Mouse (Mus musculus) lung, embryonic 14.5 days (tissue): ENCODE data around the gene Slc35b2. TPM values are rescaled to one million over a fixed set of nuclear protein-coding genes. Genes with fewer than 3 reads are reported as not detected.

Experiments used
- ATAC-seq: fragments of 200-750 bp; cut with Nextera tagmentation; 2 replicates; pipeline ENCODE4 v1.8.0; 2017; ENCODE audit warnings: mild to moderate bottlenecking, moderate TSS enrichment, moderate library complexity; ENCODE audit not compliant: insufficient read depth
- DNase-seq: peaks from one replicate; pipeline ENCODE4 v3.0.0-alpha.2; 2015
- H3K27ac ChIP-seq: fragments of 300-500 bp; sonication (generic); 2 replicates; pipeline ENCODE4 v1.5.1; 2014; ENCODE audit warnings: low read depth, mild to moderate bottlenecking, moderate library complexity
- H3K27me3 ChIP-seq: fragments of 300-500 bp; sonication (generic); 2 replicates; pipeline ENCODE4 v1.6.1; 2014; ENCODE audit warnings: low read length, control low read depth; ENCODE audit not compliant: insufficient read depth
- H3K36me3 ChIP-seq: fragments of 300-500 bp; sonication (generic); 2 replicates; pipeline ENCODE4 v1.6.1; 2014; ENCODE audit warnings: control low read depth; ENCODE audit not compliant: insufficient read depth
- H3K4me1 ChIP-seq: fragments of 300-500 bp; sonication (generic); 2 replicates; pipeline ENCODE4 v1.6.1; 2014; ENCODE audit warnings: antibody characterized with exemption, control low read depth; ENCODE audit not compliant: insufficient read depth
- H3K4me2 ChIP-seq: fragments of 300-500 bp; sonication (generic); 2 replicates; pipeline ENCODE4 v1.6.1; 2014; ENCODE audit warnings: mild to moderate bottlenecking
- H3K4me3 ChIP-seq: fragments of 300-500 bp; sonication (generic); 2 replicates; pipeline ENCODE4 v1.5.1; 2014; ENCODE audit warnings: low read depth, low read length
- H3K9ac ChIP-seq: fragments of 300-500 bp; sonication (generic); 2 replicates; pipeline ENCODE4 v1.6.1; 2014
- H3K9me3 ChIP-seq: fragments of 300-500 bp; sonication (generic); 2 replicates; pipeline ENCODE4 v1.6.1; 2016; ENCODE audit warnings: low read depth, low read length, control low read depth
- CTCF ChIP-seq: IDR thresholded peaks from 2 replicates; pipeline ENCODE4 v1.5.1; 2016; ENCODE audit warnings: antibody characterized with exemption, low read depth
- WGBS: fragments of 180-500 bp; shearing (Covaris S2); extraction: QIAGEN DNeasy Blood & Tissue Kit; methylation state at CpG from one replicate; pipeline ENCODE4 v1.1.7; 2014; 5-methylcytosine and 5-hydroxymethylcytosine counted together
- polyA plus RNA-seq: library from polyadenylated mRNA; unstranded; fragments of >200 nt; fragmentation: Nextera tagmentation; extraction: Ambion mirVana; gene quantifications from 2 replicates; pipeline ENCODE4 v1.2.1, GENCODE M21; 2014

Slc35b2 gene
- polyA plus RNA-seq, 1 experiment from 2014 or later = 137 TPM

GRCm38 (mm10) chr17:45597787-45598186, 34.1 kb downstream of the Slc35b2 start:
- Histone ChIP-seq H3K27ac (no peak overlapping the region), H3K36me3 (no peaks in the 10 kb centered on the region), H3K4me2 (no peak overlapping the region), H3K4me1 (peaks cover 36% of the 10 kb centered on the region), H3K27me3 (peaks cover 19% of the 10 kb centered on the region; the same call in 1 of the 2 replicates), H3K9me3 (no peaks in the 10 kb centered on the region), H3K9ac (no peak overlapping the region), H3K4me3 (no peak overlapping the region)
- WGBS = 17% methylated on average over 3 of the region's 3 CpGs
- ATAC-seq (no peak), DNase-seq (peak; percentile 57)
- TF ChIP-seq CTCF = no peak

- ATAC-seq = no peak
Observed at GRCm38 (mm10) chr17:45598376-45598775, 34.7 kb downstream of the Slc35b2 start.

GRCm38 (mm10) chr17:45598891-45599290, 35.2 kb downstream of the Slc35b2 start:
- TF ChIP-seq CTCF = no peak
- DNase-seq (peak; percentile 39), ATAC-seq (no peak)
- Histone ChIP-seq H3K4me2 (peak overlapping the region; percentile 68), H3K9me3 (no peaks in the 10 kb centered on the region), H3K4me3 (no peak overlapping the region; the same call in 1 of the 2 replicates), H3K9ac (peak overlapping the region; percentile 24; the same call in 1 of the 2 replicates), H3K4me1 (peaks cover 28% of the 10 kb centered on the region), H3K27me3 (peaks cover 19% of the 10 kb centered on the region; the same call in 1 of the 2 replicates), H3K36me3 (no peaks in the 10 kb centered on the region), H3K27ac (no peak overlapping the region)
- 30% methylated on average over 3 of the region's 3 CpGs for WGBS

More at GRCm38 (mm10) chr17:45598376-45598775, 34.7 kb downstream of the Slc35b2 start:
- no peak overlapping the region for H3K4me2 ChIP-seq
- H3K27me3 ChIP-seq = peaks cover 19% of the 10 kb centered on the region; the same call in 1 of the 2 replicates
- no peak overlapping the region for H3K9ac ChIP-seq
- H3K9me3 ChIP-seq = no peaks in the 10 kb centered on the region
- TF ChIP-seq CTCF = no peak
- WGBS = 79% methylated on average over 2 of the region's 2 CpGs
- H3K4me1 ChIP-seq = peaks cover 31% of the 10 kb centered on the region
- no peak overlapping the region for H3K27ac ChIP-seq
- no peak for DNase-seq
- no peak overlapping the region for H3K4me3 ChIP-seq
- no peaks in the 10 kb centered on the region for H3K36me3 ChIP-seq

DNA sequence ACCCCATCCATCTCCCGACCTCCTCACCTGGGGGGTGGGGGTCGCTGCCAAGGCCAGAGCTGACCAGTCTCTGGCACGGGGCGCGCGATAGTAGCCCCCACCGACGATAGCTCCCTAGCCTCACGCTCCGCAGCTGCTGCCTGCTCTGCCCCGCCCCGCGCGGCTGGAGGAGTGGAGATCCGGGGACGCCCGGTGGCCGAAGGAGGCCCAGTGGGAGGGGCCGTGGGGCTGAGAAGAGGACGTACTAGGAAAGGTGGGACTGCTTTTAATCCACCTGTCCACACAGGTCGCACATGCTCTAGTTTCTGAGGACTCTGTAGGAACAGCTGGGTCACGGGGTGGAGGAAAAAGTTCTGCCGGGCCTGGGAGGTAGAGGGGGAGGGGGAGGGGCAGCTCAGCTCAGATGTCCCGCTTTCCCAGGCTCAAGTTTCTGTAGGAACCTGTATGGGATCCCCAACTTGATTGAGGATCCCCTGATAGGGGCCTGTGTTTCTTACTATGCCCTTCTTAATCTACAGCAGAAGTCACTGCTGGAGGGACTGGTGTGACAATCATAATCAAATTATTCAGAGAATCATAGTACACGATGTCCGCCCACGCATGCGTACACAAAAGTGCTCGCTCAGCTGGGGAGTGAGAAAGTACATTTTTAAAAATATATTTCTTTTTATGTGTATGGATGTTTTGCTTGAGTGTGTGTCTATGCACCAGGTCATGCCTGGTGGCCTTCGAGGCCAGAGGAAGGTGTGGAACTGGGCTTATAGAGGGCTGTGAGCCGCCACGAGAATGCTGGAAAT, 36.0 kb downstream of the Slc35b2 start, which contains the start of gene Slc29a1:
Slc29a1 (minus strand) TSS at position 161 of the 797 bp plus-strand sequence.
- H3K4me3 ChIP-seq = peak within 1 kb of the TSS; percentile 28
- peaks cover 22% of the 10 kb centered on the region for H3K4me1 ChIP-seq
- no peak within 1 kb of the TSS for H3K27ac ChIP-seq

GRCm38 (mm10) chr17:45600267-45600666, 36.6 kb downstream of the Slc35b2 start:
- no peak for DNase-seq
- peaks cover 17% of the 10 kb centered on the region for H3K4me1 ChIP-seq
- no peak overlapping the region for H3K4me2 ChIP-seq

More for the DNA sequence above, 36.0 kb downstream of the Slc35b2 start, which contains the start of gene Slc29a1:
- Histone ChIP-seq H3K4me2 (peak within 1 kb of the TSS; percentile 68), H3K27me3 (peaks cover 19% of the 10 kb centered on the region; the same call in 1 of the 2 replicates), H3K36me3 (no peaks in the 10 kb centered on the region), H3K9me3 (no peaks in the 10 kb centered on the region), H3K9ac (peak within 1 kb of the TSS; percentile 24)
- WGBS = 20% methylated on average over 32 of the region's 32 CpGs
- no peak for TF ChIP-seq CTCF
- ATAC-seq (peak; percentile 35; the same call in 1 of the 2 replicates), DNase-seq (peak; percentile 67)

DNA sequence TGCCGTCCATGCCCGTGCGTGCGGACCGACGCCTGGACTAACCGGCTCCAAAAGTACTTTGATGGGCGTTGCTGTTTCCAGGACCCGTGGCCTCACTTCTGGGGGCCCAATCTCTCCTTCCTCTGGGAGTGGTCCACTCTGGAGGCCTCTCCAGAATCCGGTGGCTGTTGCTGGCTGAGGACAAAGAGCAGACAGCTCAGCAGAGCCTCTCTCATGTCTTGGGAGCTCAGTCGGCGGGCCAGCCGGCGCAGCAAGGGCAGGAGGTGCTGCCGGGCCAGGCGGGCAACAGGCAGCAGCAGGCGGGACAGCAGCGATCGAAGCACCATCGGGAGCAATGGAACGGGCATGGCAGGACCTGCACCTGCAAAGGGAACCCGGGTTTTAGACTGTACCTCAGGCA, 37.7 kb downstream of the Slc35b2 start:
- ATAC-seq (no peak), DNase-seq (no peak)
- Histone ChIP-seq H3K4me2 (peak overlapping the region; percentile 25; the same call in 1 of the 2 replicates), H3K27ac (no peak overlapping the region), H3K9ac (peak overlapping the region; percentile 28), H3K36me3 (no peaks in the 10 kb centered on the region), H3K4me1 (peaks cover 13% of the 10 kb centered on the region), H3K9me3 (no peaks in the 10 kb centered on the region), H3K4me3 (no peak overlapping the region), H3K27me3 (peaks cover 19% of the 10 kb centered on the region; the same call in 1 of the 2 replicates)
- TF ChIP-seq CTCF = no peak
- WGBS = 16% methylated on average over 22 of the region's 22 CpGs

More at GRCm38 (mm10) chr17:45600267-45600666, 36.6 kb downstream of the Slc35b2 start:
- H3K4me3 ChIP-seq = no peak overlapping the region
- no peak for TF ChIP-seq CTCF
- ATAC-seq = no peak
- H3K27ac ChIP-seq = no peak overlapping the region
- H3K36me3 ChIP-seq = no peaks in the 10 kb centered on the region
- H3K27me3 ChIP-seq = peaks cover 19% of the 10 kb centered on the region; the same call in 1 of the 2 replicates
- no peaks in the 10 kb centered on the region for H3K9me3 ChIP-seq
- 65% methylated on average over 8 of the region's 8 CpGs for WGBS
- no peak overlapping the region for H3K9ac ChIP-seq

- WGBS = 41% methylated on average over 6 of the region's 6 CpGs
- DNase-seq = no peak
Observed at GRCm38 (mm10) chr17:45601877-45602304, 38.2 kb downstream of the Slc35b2 start, which contains the start of gene Mymx. Gene Mymx, minus strand, starts transcription at chr17:45602102.

More at GRCm38 (mm10) chr17:45601877-45602304, 38.2 kb downstream of the Slc35b2 start, which contains the start of gene Mymx:
- no peak for TF ChIP-seq CTCF
- Histone ChIP-seq H3K4me1 (peaks cover 12% of the 10 kb centered on the region), H3K4me3 (no peak within 1 kb of the TSS), H3K9me3 (no peaks in the 10 kb centered on the region), H3K27me3 (peaks cover 19% of the 10 kb centered on the region; the same call in 1 of the 2 replicates), H3K4me2 (peak within 1 kb of the TSS; percentile 25; the same call in 1 of the 2 replicates), H3K36me3 (no peaks in the 10 kb centered on the region), H3K27ac (no peak within 1 kb of the TSS), H3K9ac (peak within 1 kb of the TSS; percentile 28)
- ATAC-seq = no peak
